ENCODE assay signal across 19 mouse cellular contexts in genomic region chr7:102104126-102104525, GRCm38 (mm10). TPM values are rescaled to one million over a fixed set of nuclear protein-coding genes. Genes with fewer than 3 reads are reported as not detected.
A peak's percentile ranks its signal among the peaks of the same experiment; 100 is the strongest.
DNase-seq lines count a peak whose midpoint lies in the region; ATAC-seq and TF ChIP-seq lines count a peak whose summit lies in the region.
"Had no signal": no experiment of that assay in that cellular context is flagged by ENCODE, and none has a peak within 500 bp of the region (broad histone marks: within the 10 kb centered on the region; RNA-seq: fewer than 3 reads in every experiment).

No protein-coding gene starts in this region.

- H3K4me2 ChIP-seq in heart, embryonic 11.5 days: no peak overlapping the region
- no peak overlapping the region for H3K4me2 ChIP-seq in liver, embryonic 13.5 days
- H3K4me2 ChIP-seq: limb, embryonic 15.5 days had no signal

- no peak for TF ChIP-seq CTCF in heart, adult 2 months (IDR thresholded peaks at IDR 0.05)

- no peak for ATAC-seq in heart, embryonic 11.5 days (replicated peaks; ENCODE audit: insufficient number of reproducible peaks, low FRiP score, low TSS enrichment)
- ATAC-seq in liver, embryonic 13.5 days (ENCODE audit: low read depth): no peak

- H3K9ac ChIP-seq in heart, adult 2 months (ENCODE audit: low read depth, low read length): no peak overlapping the region
- H3K9ac ChIP-seq in heart, embryonic 11.5 days (ENCODE audit: low read depth, low read length): no peak overlapping the region
- no peak overlapping the region for H3K9ac ChIP-seq in liver, embryonic 13.5 days
- H3K9ac ChIP-seq: limb, embryonic 15.5 days had no signal

- DNase-seq in heart, adult 2 months: no peak
- DNase-seq in liver, embryonic 13.5 days: no peak
- DNase-seq in liver: no peak
- DNase-seq in cerebellum, postnatal 10 days: peak; percentile 51 to 61
- peak; percentile 57 for DNase-seq in lung, postnatal 36 days
- DNase-seq in thymus, postnatal 10 days (ENCODE audit: low spot score in 2 of 2): no peak
- DNase-seq in embryo, embryonic 9.5 days (ENCODE audit: extremely low spot score): no peak
- DNase-seq: heart, postnatal 4 days; midbrain, embryonic 14.5 days; right cerebral cortex, postnatal 4 days had no signal

- intact Hi-C loops in heart, adult 2 months (cut with DNase I): no loop called here

- peaks cover 7% of the 10 kb centered on the region for H3K4me1 ChIP-seq in heart, adult 2 months (ENCODE audit: control insufficient read depth, insufficient read depth, low read length)
- peaks cover 28% of the 10 kb centered on the region for H3K4me1 ChIP-seq in heart, embryonic 11.5 days (ENCODE audit: control insufficient read depth, insufficient read depth, low read length)
- H3K4me1 ChIP-seq in liver, embryonic 13.5 days (replicated peaks): peaks cover 45% of the 10 kb centered on the region

- TF ChIP-seq EP300 in heart, adult 2 months (IDR thresholded peaks at IDR 0.05; ENCODE audit: insufficient read depth, low read depth, low read length): no peak

- H3K79me2 ChIP-seq in heart, adult 2 months (replicated peaks; ENCODE audit: control insufficient read depth, insufficient read depth, low read length): no peaks in the 10 kb centered on the region; the same call in 1 of the 2 replicates

- no peaks in the 10 kb centered on the region for H3K27me3 ChIP-seq in heart, adult 2 months (ENCODE audit: control insufficient read depth, insufficient read depth, low read length)
- no peaks in the 10 kb centered on the region for H3K27me3 ChIP-seq in heart, embryonic 11.5 days (ENCODE audit: control insufficient read depth, insufficient read depth, low read length)
- peaks cover 5% of the 10 kb centered on the region for H3K27me3 ChIP-seq in liver, embryonic 13.5 days
- H3K27me3 ChIP-seq: limb, embryonic 15.5 days had no signal

- no peak for TF ChIP-seq POLR2A in heart, adult 2 months (IDR thresholded peaks at IDR 0.05; ENCODE audit: insufficient read depth, low read depth, low read length)

- H3K9me3 ChIP-seq in heart, embryonic 11.5 days (replicated peaks; ENCODE audit: control insufficient read depth, low read length): no peaks in the 10 kb centered on the region
- H3K9me3 ChIP-seq in liver, embryonic 13.5 days (replicated peaks): no peaks in the 10 kb centered on the region
- H3K9me3 ChIP-seq: forebrain, embryonic 10.5 days; limb, embryonic 15.5 days had no signal

- no peak overlapping the region for H3K27ac ChIP-seq in heart, adult 2 months
- no peak overlapping the region for H3K27ac ChIP-seq in heart, embryonic 11.5 days (ENCODE audit: low read depth, low read length)
- peak overlapping the region; percentile 0; the same call in 1 of the 2 replicates for H3K27ac ChIP-seq in liver, embryonic 13.5 days
- H3K27ac ChIP-seq: forebrain, embryonic 10.5 days; limb, embryonic 15.5 days had no signal

- peak overlapping the region; percentile 36; the same call in 1 of the 2 replicates for H3K4me3 ChIP-seq in heart, adult 2 months
- no peak overlapping the region for H3K4me3 ChIP-seq in heart, embryonic 11.5 days (ENCODE audit: low read depth, low read length)
- no peak overlapping the region for H3K4me3 ChIP-seq in liver, embryonic 13.5 days (replicated peaks)
- H3K4me3 ChIP-seq: forebrain, embryonic 10.5 days; limb, embryonic 15.5 days had no signal

- H3K36me3 ChIP-seq in heart, adult 2 months (ENCODE audit: control insufficient read depth, insufficient read depth, low read length): peaks cover 2% of the 10 kb centered on the region
- no peaks in the 10 kb centered on the region for H3K36me3 ChIP-seq in heart, embryonic 11.5 days (ENCODE audit: control insufficient read depth, insufficient read depth, low read length)
- no peaks in the 10 kb centered on the region for H3K36me3 ChIP-seq in liver, embryonic 13.5 days
- H3K36me3 ChIP-seq: forebrain, embryonic 10.5 days; limb, embryonic 15.5 days had no signal

- 31% methylated on average over 5 of the region's 5 CpGs for WGBS in heart, adult 2 months
- WGBS in heart, embryonic 11.5 days (ENCODE audit: insufficient replicate concordance): 55% methylated on average over 5 of the region's 5 CpGs
- WGBS in liver, embryonic 13.5 days (ENCODE audit: insufficient replicate concordance): 57% methylated on average over 5 of the region's 5 CpGs

RNA-seq across cellular contexts. Expression of gene Art1, which starts 2.6 kb away (rescaled TPM):
- 100 to 1,000 TPM; 242 to 279 TPM for total RNA-seq in heart, adult 2 months (2021)
- 251 and 293 TPM in 2 replicates for polyA plus RNA-seq in heart, adult 2 months (2012; rRNA removed)
- 9.5 and 9.8 TPM in 2 replicates for polyA plus RNA-seq in heart, embryonic 11.5 days (2014; fragmentation: Nextera tagmentation; extraction: Ambion mirVana)
- 0.22 and 0.48 TPM in 2 replicates for polyA plus RNA-seq in liver, embryonic 13.5 days (2015; fragmentation: Nextera tagmentation; extraction: Ambion mirVana)
- total RNA-seq: left cerebral cortex, postnatal 14 days had no signal
- polyA plus RNA-seq: cortical plate, adult 2 months had no signal

RNA-seq across cellular contexts. Expression of gene Art5, which starts 5.2 kb away (rescaled TPM):
- total RNA-seq in heart, adult 2 months (2021): 10 to 100 TPM; 15.7 to 18.3 TPM
- polyA plus RNA-seq in heart, adult 2 months (2012; rRNA removed): 13.8 and 13.9 TPM in 2 replicates
- 0.84 and 1.9 TPM in 2 replicates for polyA plus RNA-seq in heart, embryonic 11.5 days (2014; fragmentation: Nextera tagmentation; extraction: Ambion mirVana)
- polyA plus RNA-seq in liver, embryonic 13.5 days (2015; fragmentation: Nextera tagmentation; extraction: Ambion mirVana): 0.07 and 0.32 TPM in 2 replicates
- total RNA-seq: left cerebral cortex, postnatal 14 days had no signal
- polyA plus RNA-seq: C2C12; cortical plate, adult 2 months had no signal

RNA-seq across cellular contexts. Expression of gene Chrna10, which starts 12.5 kb away (rescaled TPM):
- not detected for total RNA-seq in heart, adult 2 months (2021)
- polyA plus RNA-seq in heart, adult 2 months (2012; rRNA removed): 0.21 TPM in 1 of 2 replicates, not detected in the other
- not detected in 2 replicates for polyA plus RNA-seq in heart, embryonic 11.5 days (2014; fragmentation: Nextera tagmentation; extraction: Ambion mirVana)
- not detected in 2 replicates for polyA plus RNA-seq in liver, embryonic 13.5 days (2015; fragmentation: Nextera tagmentation; extraction: Ambion mirVana)
- total RNA-seq: heart, adult 18-20 months had no signal
- polyA plus RNA-seq: forebrain, embryonic 10.5 days; kidney, embryonic 16.5 days; limb, embryonic 15.5 days; midbrain, embryonic 14.5 days had no signal

RNA-seq across cellular contexts. Expression of gene Trpc2, which starts 21.2 kb away (rescaled TPM):
- total RNA-seq in heart, adult 2 months (2021): under 1 TPM in 1 of 2 experiments, not detected in 1; 0.23 TPM
- polyA plus RNA-seq in heart, adult 2 months (2012; rRNA removed): 0.70 and 1.2 TPM in 2 replicates
- polyA plus RNA-seq in heart, embryonic 11.5 days (2014; fragmentation: Nextera tagmentation; extraction: Ambion mirVana): not detected in 2 replicates
- not detected in 2 replicates for polyA plus RNA-seq in liver, embryonic 13.5 days (2015; fragmentation: Nextera tagmentation; extraction: Ambion mirVana)
- polyA plus RNA-seq: C2C12; embryonic facial prominence, embryonic 14.5 days; forebrain, embryonic 10.5 days; limb, embryonic 15.5 days had no signal

RNA-seq across cellular contexts. Expression of gene Xntrpc, which starts 38.6 kb away (rescaled TPM):
- total RNA-seq in heart, adult 2 months (2021): under 1 TPM; 0.81 to 0.98 TPM
- polyA plus RNA-seq in heart, adult 2 months (2012; rRNA removed): 1.2 and 2.4 TPM in 2 replicates
- polyA plus RNA-seq in heart, embryonic 11.5 days (2014; fragmentation: Nextera tagmentation; extraction: Ambion mirVana): 0.70 and 1.4 TPM in 2 replicates
- polyA plus RNA-seq in liver, embryonic 13.5 days (2015; fragmentation: Nextera tagmentation; extraction: Ambion mirVana): 0.22 and 0.28 TPM in 2 replicates

Comparison
In these comparisons a context has a peak if more than half of its experiments do, and no peak if none do; other contexts are left out.
1. RNA of gene Art1, which starts 2.6 kb away (polyA plus RNA-seq): 251 to 293 TPM in heart, adult 2 months; 9.5 to 9.8 TPM in heart, embryonic 11.5 days and 0.22 to 0.48 TPM in liver, embryonic 13.5 days; every median in the first group is over 10 times any median in the second.
2. DNase-seq: peak in cerebellum, postnatal 10 days (2 of 2) and lung, postnatal 36 days (single experiment); none in heart, adult 2 months (0 of 2), liver, embryonic 13.5 days (single experiment), liver (single experiment), thymus, postnatal 10 days (0 of 2) and embryo, embryonic 9.5 days (single experiment).